Mouse (Mus musculus) thymus, postnatal 14 days (tissue): ENCODE measurements at regions not wholly inside any gene's neighbourhood (a gene's known extent, or its start where the extent isn't known, plus 50 kb on each side); places are given as distances from the start of the nearest gene placed in this dataset.
"Not testable (repeated sequence)": the region's sequence is repeated elsewhere in the genome, so short reads cannot be mapped to it uniquely, and the experiment has no call there.

Experiments
- DNase-seq: peaks from one replicate; pipeline ENCODE4 v3.0.0; 2021

- DNase-seq = no peak
Observed at GRCm38 (mm10) chr12:114009391-114009790, 465.7 kb downstream of the Adam6a start.

GRCm38 (mm10) chr12:114012860-114013259, 469.2 kb downstream of the Adam6a start:
- peak; percentile 90 for DNase-seq

GRCm38 (mm10) chr12:114037011-114037410, 493.3 kb downstream of the Adam6a start:
- not testable (repeated sequence) for DNase-seq

GRCm38 (mm10) chr12:114047991-114048390, 504.3 kb downstream of the Adam6a start:
- DNase-seq = peak; percentile 73

- DNase-seq = no peak
Observed at GRCm38 (mm10) chr12:114053341-114053740, 509.6 kb downstream of the Adam6a start.

GRCm38 (mm10) chr12:114059615-114060014, 515.9 kb downstream of the Adam6a start:
- DNase-seq = peak; percentile 66

GRCm38 (mm10) chr12:114067166-114067565, 523.5 kb downstream of the Adam6a start:
- no peak for DNase-seq

GRCm38 (mm10) chr12:114108731-114109130, 565.0 kb downstream of the Adam6a start:
- DNase-seq = peak; percentile 42

GRCm38 (mm10) chr12:114134897-114135296, 591.2 kb downstream of the Adam6a start:
- DNase-seq = no peak

GRCm38 (mm10) chr12:114148779-114149178, 605.1 kb downstream of the Adam6a start:
- no peak for DNase-seq

- DNase-seq = no peak
Observed at GRCm38 (mm10) chr12:114172305-114172704, 628.6 kb downstream of the Adam6a start.

GRCm38 (mm10) chr12:114199521-114199920, 655.8 kb downstream of the Adam6a start:
- peak; percentile 34 for DNase-seq

- DNase-seq = peak; percentile 54
Observed at GRCm38 (mm10) chr12:114222541-114222940, 678.8 kb downstream of the Adam6a start.
